Comparison of ENCODE assay signal across 31 mouse cellular contexts in genomic region chr14:29402471-29402870, GRCm38 (mm10).
DNase-seq lines count a peak whose midpoint lies in the region; ATAC-seq lines count a peak whose summit lies in the region.
"Had no signal": no experiment of that assay in that cellular context is flagged by ENCODE, and none has a peak within 500 bp of the region (broad histone marks: within the 10 kb centered on the region; RNA-seq: fewer than 3 reads in every experiment).

No protein-coding gene starts in this region.

- no peaks in the 10 kb centered on the region for H3K4me1 ChIP-seq in hindbrain, embryonic 11.5 days (replicated peaks; ENCODE audit: control insufficient read depth, insufficient read depth, low read length)
- H3K4me1 ChIP-seq in hindbrain, embryonic 10.5 days (replicated peaks), result 0 out of 2 replicates have a peak, but pooled peaks cover 8% of the 10 kb centered on the region
- no peaks in the 10 kb centered on the region for H3K4me1 ChIP-seq in neural tube, embryonic 11.5 days (ENCODE audit: control insufficient read depth, insufficient read depth, low read length)
- peaks cover 58% of the 10 kb centered on the region for H3K4me1 ChIP-seq in neural tube, embryonic 13.5 days (replicated peaks)
- H3K4me1 ChIP-seq: embryonic facial prominence, embryonic 12.5 days; heart, embryonic 10.5 days; liver, embryonic 12.5 days; megakaryocyte, embryonic 14.5 days had no signal

- no peak overlapping the region for H3K27ac ChIP-seq in hindbrain, embryonic 11.5 days (ENCODE audit: low read depth, low read length)
- H3K27ac ChIP-seq in hindbrain, embryonic 10.5 days, result no peak overlapping the region
- H3K27ac ChIP-seq in neural tube, embryonic 11.5 days (ENCODE audit: low read depth, low read length), result no peak overlapping the region
- H3K27ac ChIP-seq in neural tube, embryonic 13.5 days (replicated peaks), result 0 out of 2 replicates have a peak overlapping the region, but pooled peaks have one; percentile 1
- H3K27ac ChIP-seq: embryonic facial prominence, embryonic 12.5 days; forebrain, embryonic 12.5 days; heart, embryonic 10.5 days; heart, embryonic 15.5 days; hindbrain, embryonic 15.5 days; kidney, embryonic 15.5 days; left cerebral cortex, adult 2 months; liver, embryonic 12.5 days had no signal

- H3K9ac ChIP-seq in hindbrain, embryonic 11.5 days (ENCODE audit: low read depth, low read length), result no peak overlapping the region
- H3K9ac ChIP-seq in neural tube, embryonic 11.5 days (ENCODE audit: low read length), result no peak overlapping the region
- H3K9ac ChIP-seq in neural tube, embryonic 13.5 days, result no peak overlapping the region
- H3K9ac ChIP-seq: embryonic facial prominence, embryonic 12.5 days; forebrain, embryonic 12.5 days; heart, embryonic 15.5 days; hindbrain, embryonic 15.5 days; kidney, embryonic 15.5 days; liver, embryonic 12.5 days; liver, postnatal 0 days had no signal

- DNase-seq in hindbrain, embryonic 11.5 days (ENCODE audit: low spot score), result peak; percentile 10
- DNase-seq in hindbrain, embryonic 10.5 days (ENCODE audit: low spot score), result no peak
- DNase-seq in neural tube, embryonic 11.5 days (ENCODE audit: low spot score), result peak; percentile 45
- no peak for DNase-seq in neural tube, embryonic 10.5 days (ENCODE audit: extremely low spot score, low spot score)
- DNase-seq in embryo, embryonic 11 days, result peak; percentile 16
- DNase-seq in B cell, adult 2 months, result no peak
- DNase-seq: adrenal gland, adult 2 months; cerebellum, adult 11 months; cerebellum, adult 9-10 months; cerebellum, postnatal 36 days; gastrocnemius, postnatal 14 days; heart, postnatal 36 days; kidney, adult 18-20 months; kidney, postnatal 25 days; liver, postnatal 0 days; lung, postnatal 36 days; right cerebral cortex, postnatal 14 days; thymus, postnatal 4 days had no signal

- ATAC-seq in hindbrain, embryonic 11.5 days (ENCODE audit: low FRiP score), result no peak
- ATAC-seq in neural tube, embryonic 11.5 days (ENCODE audit: insufficient read depth, low FRiP score, low TSS enrichment), result peak; percentile 27; the same call in 1 of the 2 replicates
- peak; percentile 86 for ATAC-seq in neural tube, embryonic 13.5 days (ENCODE audit: low read depth)
- ATAC-seq: activated CD4-positive, CD25-positive, alpha-beta regulatory T cell, adult 4 months; liver, embryonic 12.5 days; liver, postnatal 0 days had no signal

- no peaks in the 10 kb centered on the region for H3K9me3 ChIP-seq in hindbrain, embryonic 11.5 days (ENCODE audit: control insufficient read depth, low read length)
- no peaks in the 10 kb centered on the region for H3K9me3 ChIP-seq in hindbrain, embryonic 10.5 days
- no peaks in the 10 kb centered on the region for H3K9me3 ChIP-seq in neural tube, embryonic 11.5 days (ENCODE audit: control insufficient read depth, low read length)
- H3K9me3 ChIP-seq in neural tube, embryonic 13.5 days, result no peaks in the 10 kb centered on the region
- H3K9me3 ChIP-seq: embryonic facial prominence, embryonic 12.5 days; forebrain, embryonic 12.5 days; heart, embryonic 10.5 days; heart, embryonic 15.5 days; hindbrain, embryonic 15.5 days; kidney, embryonic 15.5 days; liver, embryonic 12.5 days had no signal

- no peak overlapping the region for H3K4me3 ChIP-seq in hindbrain, embryonic 11.5 days (ENCODE audit: low read depth, low read length)
- no peak overlapping the region for H3K4me3 ChIP-seq in hindbrain, embryonic 10.5 days
- H3K4me3 ChIP-seq in neural tube, embryonic 11.5 days (ENCODE audit: low read depth, low read length), result no peak overlapping the region
- no peak overlapping the region for H3K4me3 ChIP-seq in neural tube, embryonic 13.5 days
- H3K4me3 ChIP-seq: embryonic facial prominence, embryonic 12.5 days; forebrain, embryonic 12.5 days; heart, embryonic 10.5 days; heart, embryonic 15.5 days; hindbrain, embryonic 15.5 days; kidney, embryonic 15.5 days; left cerebral cortex, adult 2 months; liver, embryonic 12.5 days; megakaryocyte, embryonic 14.5 days; myocyte had no signal

- no peaks in the 10 kb centered on the region for H3K36me3 ChIP-seq in hindbrain, embryonic 11.5 days (ENCODE audit: control insufficient read depth, insufficient read depth, low read length)
- no peaks in the 10 kb centered on the region for H3K36me3 ChIP-seq in hindbrain, embryonic 10.5 days
- H3K36me3 ChIP-seq in neural tube, embryonic 11.5 days (ENCODE audit: control insufficient read depth, insufficient read depth, low read length), result no peaks in the 10 kb centered on the region
- H3K36me3 ChIP-seq in neural tube, embryonic 13.5 days, result no peaks in the 10 kb centered on the region
- H3K36me3 ChIP-seq: embryonic facial prominence, embryonic 12.5 days; forebrain, embryonic 12.5 days; heart, embryonic 10.5 days; heart, embryonic 15.5 days; hindbrain, embryonic 15.5 days; kidney, embryonic 15.5 days; liver, embryonic 12.5 days had no signal

- H3K27me3 ChIP-seq in hindbrain, embryonic 11.5 days (ENCODE audit: control insufficient read depth, insufficient read depth, low read length), result no peaks in the 10 kb centered on the region
- H3K27me3 ChIP-seq in hindbrain, embryonic 10.5 days (ENCODE audit: insufficient read depth, poor library complexity, severe bottlenecking), result no peaks in the 10 kb centered on the region
- no peaks in the 10 kb centered on the region for H3K27me3 ChIP-seq in neural tube, embryonic 11.5 days (ENCODE audit: control insufficient read depth, insufficient read depth, low read length)
- H3K27me3 ChIP-seq in neural tube, embryonic 13.5 days, result no peaks in the 10 kb centered on the region
- H3K27me3 ChIP-seq: CH12.LX; embryonic facial prominence, embryonic 12.5 days; heart, embryonic 15.5 days; hindbrain, embryonic 15.5 days; kidney, embryonic 15.5 days; liver, embryonic 12.5 days; megakaryocyte, embryonic 14.5 days had no signal

- no peak overlapping the region for H3K4me2 ChIP-seq in hindbrain, embryonic 11.5 days (replicated peaks; ENCODE audit: low read depth, low read length)
- H3K4me2 ChIP-seq in neural tube, embryonic 11.5 days (ENCODE audit: low read depth), result no peak overlapping the region
- H3K4me2 ChIP-seq in neural tube, embryonic 13.5 days, result no peak overlapping the region
- H3K4me2 ChIP-seq: embryonic facial prominence, embryonic 12.5 days; forebrain, embryonic 12.5 days; heart, embryonic 15.5 days; hindbrain, embryonic 15.5 days; kidney, embryonic 15.5 days; liver, embryonic 12.5 days had no signal

- 61% methylated on average over 8 of the region's 8 CpGs for WGBS in hindbrain, embryonic 11.5 days
- 55% methylated on average over 8 of the region's 8 CpGs for WGBS in hindbrain, embryonic 10.5 days
- WGBS in neural tube, embryonic 11.5 days, result 56% methylated on average over 8 of the region's 8 CpGs
- WGBS in neural tube, embryonic 13.5 days, result 32% methylated on average over 8 of the region's 8 CpGs

Comparison
In these comparisons a context has a peak if more than half of its experiments do, and no peak if none do; other contexts are left out.
1. DNase-seq: peak in hindbrain, embryonic 11.5 days (single experiment), neural tube, embryonic 11.5 days (single experiment) and embryo, embryonic 11 days (single experiment); none in hindbrain, embryonic 10.5 days (single experiment), neural tube, embryonic 10.5 days (single experiment) and B cell, adult 2 months (0 of 2).